10 mouse cellular contexts compared by ENCODE assay signal in the genomic region with DNA sequence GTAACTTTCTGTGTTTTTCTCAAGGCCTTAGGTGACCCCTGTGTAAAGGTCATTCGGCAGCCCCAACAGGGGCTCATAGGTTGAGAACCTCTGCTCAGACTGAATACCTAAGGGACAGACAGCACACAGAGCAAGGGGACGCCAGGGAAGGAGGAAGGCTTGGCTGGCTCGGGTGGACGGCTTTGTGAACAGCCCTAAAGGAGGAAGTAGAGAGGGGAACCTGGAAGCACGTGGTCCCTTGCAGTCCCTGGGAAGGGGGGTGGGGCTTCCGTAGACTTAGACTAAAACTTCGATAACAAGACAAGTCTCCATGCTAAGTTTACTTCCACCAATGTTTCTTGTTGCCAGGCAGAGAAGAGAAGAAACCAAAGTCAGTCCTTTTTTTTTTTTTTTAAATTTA. TPM values are rescaled to one million over a fixed set of nuclear protein-coding genes. Genes with fewer than 3 reads are reported as not detected.
DNase-seq lines count a peak whose midpoint lies in the region; ATAC-seq and TF ChIP-seq lines count a peak whose summit lies in the region.
"Had no signal": no experiment of that assay in that cellular context is flagged by ENCODE, and none has a peak within 500 bp of the region (broad histone marks: within the 10 kb centered on the region; RNA-seq: fewer than 3 reads in every experiment).

No protein-coding gene starts in this region.

- peaks cover 16% of the 10 kb centered on the region for H3K4me1 ChIP-seq in G1E (ENCODE audit: insufficient read depth, low read depth, low read length)
- H3K4me1 ChIP-seq in midbrain, embryonic 15.5 days = peaks cover 55% of the 10 kb centered on the region

- H3K27ac ChIP-seq in midbrain, embryonic 15.5 days = no peak overlapping the region
- H3K27ac ChIP-seq: limb, embryonic 13.5 days had no signal

- H3K36me3 ChIP-seq in G1E (replicated peaks) = no peaks in the 10 kb centered on the region
- no peaks in the 10 kb centered on the region for H3K36me3 ChIP-seq in splenic B cell, adult 2 months (ENCODE audit: control insufficient read depth, insufficient read depth, low read length, poor library complexity, severe bottlenecking)
- H3K36me3 ChIP-seq in midbrain, embryonic 15.5 days (replicated peaks) = no peaks in the 10 kb centered on the region
- H3K36me3 ChIP-seq: limb, embryonic 13.5 days had no signal

- no peak for TF ChIP-seq CTCF in G1E (IDR thresholded peaks at IDR 0.05; ENCODE audit: low read depth, low read length)

- H3K9ac ChIP-seq in midbrain, embryonic 15.5 days = no peak overlapping the region
- H3K9ac ChIP-seq: limb, embryonic 13.5 days had no signal

- H3K4me2 ChIP-seq in midbrain, embryonic 15.5 days = no peak overlapping the region
- H3K4me2 ChIP-seq: limb, embryonic 13.5 days had no signal

- ATAC-seq in G1E (ENCODE audit: extremely low read depth, insufficient number of reproducible peaks, low FRiP score, poor library complexity, severe bottlenecking) = no peak; the same call in 1 of the 2 replicates
- no peak for ATAC-seq in midbrain, embryonic 15.5 days (replicated peaks)

- H3K4me3 ChIP-seq in G1E (ENCODE audit: low read depth, low read length) = no peak overlapping the region
- H3K4me3 ChIP-seq in midbrain, embryonic 15.5 days = no peak overlapping the region
- H3K4me3 ChIP-seq: limb, embryonic 13.5 days had no signal

- no peaks in the 10 kb centered on the region for H3K9me3 ChIP-seq in G1E (replicated peaks)
- no peaks in the 10 kb centered on the region for H3K9me3 ChIP-seq in midbrain, embryonic 15.5 days
- H3K9me3 ChIP-seq: limb, embryonic 13.5 days had no signal

- WGBS in midbrain, embryonic 15.5 days = 65% methylated on average over 7 of the region's 7 CpGs

- DNase-seq in kidney, adult 9 months = peak; percentile 22
- no peak for DNase-seq in kidney, postnatal 14 days
- DNase-seq in G1E (ENCODE audit: low spot score) = peak; percentile 50
- peak; percentile 57 for DNase-seq in lung, postnatal 25 days (ENCODE audit: low spot score)
- peak; percentile 84 for DNase-seq in splenic B cell, adult 2 months (ENCODE audit: low read depth, low spot score)
- DNase-seq in yolk sac, embryonic 10.5 days (ENCODE audit: low spot score) = no peak
- DNase-seq in retina, postnatal 1 day = no peak
- DNase-seq: right cerebral cortex, postnatal 25 days had no signal

- H3K27me3 ChIP-seq in G1E (ENCODE audit: insufficient read depth, low read length) = peaks cover 36% of the 10 kb centered on the region
- no peaks in the 10 kb centered on the region for H3K27me3 ChIP-seq in splenic B cell, adult 2 months (ENCODE audit: control insufficient read depth, insufficient read depth, low read length, poor library complexity, severe bottlenecking)
- H3K27me3 ChIP-seq in midbrain, embryonic 15.5 days (replicated peaks) = peaks cover 11% of the 10 kb centered on the region

RNA-seq across cellular contexts. Expression of gene Nfam1, which starts 3.0 kb away (rescaled TPM):
- total RNA-seq in G1E (2014; fragmentation: Nextera tagmentation) (not detected in 2 replicates), G1E (2017) (0.60 and 0.81 TPM in 2 replicates)
- 0.03 and 0.09 TPM in 2 replicates for polyA plus RNA-seq in G1E (2012)
- polyA plus RNA-seq in midbrain, embryonic 15.5 days (2015; fragmentation: Nextera tagmentation; extraction: Ambion mirVana) = 2.9 TPM in 2 replicates

RNA-seq across cellular contexts. Expression of gene Tcf20, which starts 48.4 kb away (rescaled TPM):
- total RNA-seq in G1E (2014; fragmentation: Nextera tagmentation) (126 and 146 TPM in 2 replicates), G1E (2017) (116 and 128 TPM in 2 replicates)
- polyA plus RNA-seq in G1E (2012) = 24.2 and 26.1 TPM in 2 replicates
- polyA plus RNA-seq in midbrain, embryonic 15.5 days (2015; fragmentation: Nextera tagmentation; extraction: Ambion mirVana) = 15.1 and 15.9 TPM in 2 replicates

RNA-seq across cellular contexts. Expression of gene Serhl, which starts 53.2 kb away (rescaled TPM):
- total RNA-seq in G1E (2014; fragmentation: Nextera tagmentation) = 25.4 and 40.5 TPM in 2 replicates
- total RNA-seq in G1E (2017) = 29.5 and 32.7 TPM in 2 replicates
- polyA plus RNA-seq in G1E (2012) = 2.3 and 3.1 TPM in 2 replicates
- polyA plus RNA-seq in midbrain, embryonic 15.5 days (2015; fragmentation: Nextera tagmentation; extraction: Ambion mirVana) = 24.9 and 27.8 TPM in 2 replicates

Comparison
In these comparisons a context has a peak if more than half of its experiments do, and no peak if none do; other contexts are left out.
1. DNase-seq: peak in kidney, adult 9 months (single experiment), G1E (single experiment), lung, postnatal 25 days (single experiment) and splenic B cell, adult 2 months (single experiment); none in kidney, postnatal 14 days (single experiment), yolk sac, embryonic 10.5 days (single experiment) and retina, postnatal 1 day (single experiment).